Mouse (Mus musculus) intestine, embryonic 14.5 days (tissue): ENCODE measurements around the gene Zfp112. TPM values are rescaled to one million over a fixed set of nuclear protein-coding genes. Genes with fewer than 3 reads are reported as not detected.

Experiments used
- ATAC-seq: fragments of 200-750 bp; cut with Nextera tagmentation; replicated peaks from 2 replicates; pipeline ENCODE4 v1.8.0; 2017; ENCODE audit warnings: low read depth, moderate number of reproducible peaks, moderate TSS enrichment, moderate library complexity; ENCODE audit not compliant: low FRiP score, low TSS enrichment
- DNase-seq: peaks from one replicate; pipeline ENCODE4 v3.0.0-alpha.2; 2018; ENCODE audit warnings: low spot score
- H3K27ac ChIP-seq: fragments of 300-500 bp; sonication (generic); 2 replicates; pipeline ENCODE4 v1.5.1; 2014; ENCODE audit warnings: low read depth, mild to moderate bottlenecking, control low read depth
- H3K27me3 ChIP-seq: fragments of 300-500 bp; sonication (generic); replicated peaks from 2 replicates; pipeline ENCODE4 v1.6.1; 2014; ENCODE audit warnings: low read length, control low read depth; ENCODE audit not compliant: control insufficient read depth, insufficient read depth
- H3K36me3 ChIP-seq: fragments of 300-500 bp; sonication (generic); 2 replicates; pipeline ENCODE4 v1.6.1; 2014; ENCODE audit warnings: low read length, control low read depth; ENCODE audit not compliant: control insufficient read depth, insufficient read depth
- H3K4me1 ChIP-seq: fragments of 300-500 bp; sonication (generic); replicated peaks from 2 replicates; pipeline ENCODE4 v1.6.1; 2014; ENCODE audit warnings: low read length, control low read depth, mixed read lengths; ENCODE audit not compliant: control insufficient read depth, insufficient read depth
- H3K4me2 ChIP-seq: fragments of 300-500 bp; sonication (generic); 2 replicates; pipeline ENCODE4 v1.6.1; 2014; ENCODE audit warnings: low read length
- H3K4me3 ChIP-seq: fragments of 300-500 bp; sonication (generic); 2 replicates; pipeline ENCODE4 v1.5.1; 2014; ENCODE audit warnings: low read depth, low read length, control low read depth, mixed read lengths
- H3K9ac ChIP-seq: fragments of 300-500 bp; sonication (generic); 2 replicates; pipeline ENCODE4 v1.6.1; 2014; ENCODE audit warnings: mild to moderate bottlenecking, low read length
- H3K9me3 ChIP-seq: fragments of 300-500 bp; sonication (generic); 2 replicates; pipeline ENCODE4 v1.6.1; 2016; ENCODE audit warnings: low read length, control low read depth; ENCODE audit not compliant: control insufficient read depth
- WGBS: fragments of 180-500 bp; shearing (Covaris S2); extraction: QIAGEN DNeasy Blood & Tissue Kit; methylation state at CpG from one replicate; pipeline ENCODE4 v1.1.7; 2014; 5-methylcytosine and 5-hydroxymethylcytosine counted together
- polyA plus RNA-seq: library from polyadenylated mRNA; unstranded; fragments of >200 nt; fragmentation: Nextera tagmentation; extraction: Ambion mirVana; gene quantifications from 2 replicates; pipeline ENCODE4 v1.2.1, GENCODE M21; 2014

Zfp112 gene
- polyA plus RNA-seq, 1 experiment from 2014 or later, result 5.5 TPM

DNA sequence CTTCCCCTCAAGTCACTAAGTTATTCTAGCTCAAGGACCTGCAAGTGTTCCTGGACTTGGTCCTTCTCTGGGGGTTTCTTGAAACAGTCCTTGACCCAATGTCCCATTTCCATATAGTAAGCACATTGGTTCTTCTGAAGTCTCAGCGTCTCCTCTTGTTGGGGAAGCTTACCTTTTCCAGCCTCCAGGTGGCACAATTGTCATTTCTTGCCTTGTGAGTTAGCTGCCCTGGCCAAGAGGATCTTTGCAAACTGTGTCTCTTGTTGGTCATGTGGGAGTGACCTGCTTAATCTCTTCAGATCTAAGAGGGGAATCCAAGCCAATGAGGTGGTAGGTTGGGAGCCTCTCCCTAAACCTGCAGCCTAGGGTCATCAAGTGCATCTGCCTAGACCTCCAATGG lies 41.2 kb downstream of the Zfp112 start:
- no peaks in the 10 kb centered on the region for H3K4me1 ChIP-seq
- H3K9ac ChIP-seq, result no peak overlapping the region
- H3K27me3 ChIP-seq, result no peaks in the 10 kb centered on the region
- WGBS, result 5% methylated on average over 1 of the region's 1 CpGs
- no peaks in the 10 kb centered on the region; the same call in 1 of the 2 replicates for H3K9me3 ChIP-seq
- ATAC-seq (no peak), DNase-seq (no peak)
- no peak overlapping the region for H3K4me2 ChIP-seq
- H3K36me3 ChIP-seq, result no peaks in the 10 kb centered on the region
- no peak overlapping the region for H3K27ac ChIP-seq
- no peak overlapping the region for H3K4me3 ChIP-seq

DNA sequence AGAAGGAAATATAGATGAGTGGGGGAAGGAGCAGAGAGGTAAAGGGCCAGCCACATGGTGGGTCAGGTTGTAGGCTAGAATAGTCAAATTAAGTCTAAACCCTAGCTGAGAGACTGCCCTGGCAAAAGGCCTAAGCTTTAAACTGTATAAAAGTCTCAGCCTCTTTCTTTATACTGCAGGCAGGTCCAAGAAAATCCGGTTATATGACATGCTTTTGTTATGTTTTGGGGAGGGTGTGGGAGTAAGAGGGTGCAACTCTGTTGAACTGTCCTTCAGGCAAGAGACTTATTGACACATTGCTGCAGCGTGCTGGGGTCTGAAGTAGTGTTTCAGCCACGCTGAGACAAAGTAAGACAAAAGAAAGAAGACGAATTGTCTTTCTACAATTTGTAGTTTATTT lies 60.1 kb downstream of the Zfp112 start:
- Histone ChIP-seq H3K4me1 (peaks cover 3% of the 10 kb centered on the region; the same call in 1 of the 2 replicates), H3K4me3 (no peak overlapping the region), H3K36me3 (no peaks in the 10 kb centered on the region), H3K9me3 (no peaks in the 10 kb centered on the region), H3K4me2 (no peak overlapping the region), H3K27ac (no peak overlapping the region), H3K9ac (no peak overlapping the region), H3K27me3 (no peaks in the 10 kb centered on the region)
- WGBS, result 63% methylated on average over 4 of the region's 4 CpGs
- DNase-seq (no peak), ATAC-seq (no peak)

DNA sequence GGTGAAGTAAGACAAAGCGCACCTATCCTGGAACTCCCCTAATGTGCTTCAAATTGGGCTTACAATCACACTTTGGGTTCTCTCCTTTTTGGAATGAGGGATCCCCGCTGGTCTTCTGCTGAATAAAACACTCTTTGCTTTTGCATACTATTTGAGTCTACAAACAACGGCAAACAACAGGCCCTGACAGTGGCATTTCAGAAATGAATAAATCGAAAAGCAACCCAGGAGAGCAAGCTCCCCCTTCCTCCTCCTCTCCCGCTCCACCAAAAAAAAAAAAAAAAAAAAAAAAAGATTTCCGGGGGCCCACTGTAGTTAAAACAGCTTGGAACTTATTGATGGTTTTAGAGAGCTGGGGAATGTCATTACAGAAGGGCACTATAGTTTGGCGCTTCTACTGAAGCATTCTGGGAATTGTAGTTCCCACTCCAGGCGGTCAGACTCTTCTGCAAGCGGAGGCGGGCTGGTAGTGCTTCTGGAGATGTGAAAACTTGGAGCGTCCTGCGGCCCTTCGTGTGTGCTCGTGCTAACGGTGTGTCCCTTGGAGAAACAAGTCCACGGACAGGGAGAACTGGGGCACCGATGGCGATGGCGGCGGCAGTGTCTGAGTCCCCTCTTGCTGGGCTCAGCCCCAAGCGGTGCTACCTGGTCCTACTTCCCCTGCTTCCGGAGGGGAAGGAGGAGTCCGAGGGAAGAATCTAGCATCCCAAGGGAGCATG lies 62.7 kb downstream of the Zfp112 start, which contains the start of gene Zfp114:
Zfp114 (plus strand) TSS at position 443 of the 719 bp plus-strand sequence.
- H3K9ac ChIP-seq, result peak within 1 kb of the TSS; percentile 59
- ATAC-seq, result peak; percentile 91
- H3K4me1 ChIP-seq, result peaks cover 3% of the 10 kb centered on the region; the same call in 1 of the 2 replicates
- no peaks in the 10 kb centered on the region for H3K27me3 ChIP-seq
- H3K4me3 ChIP-seq, result peak within 1 kb of the TSS; percentile 54
- 11% methylated on average over 23 of the region's 23 CpGs for WGBS
- peak; percentile 92 for DNase-seq
- H3K36me3 ChIP-seq, result no peaks in the 10 kb centered on the region
- H3K9me3 ChIP-seq, result no peaks in the 10 kb centered on the region
- H3K4me2 ChIP-seq, result peak within 1 kb of the TSS; percentile 41
- H3K27ac ChIP-seq, result peak within 1 kb of the TSS; percentile 36; the same call in 1 of the 2 replicates

DNA sequence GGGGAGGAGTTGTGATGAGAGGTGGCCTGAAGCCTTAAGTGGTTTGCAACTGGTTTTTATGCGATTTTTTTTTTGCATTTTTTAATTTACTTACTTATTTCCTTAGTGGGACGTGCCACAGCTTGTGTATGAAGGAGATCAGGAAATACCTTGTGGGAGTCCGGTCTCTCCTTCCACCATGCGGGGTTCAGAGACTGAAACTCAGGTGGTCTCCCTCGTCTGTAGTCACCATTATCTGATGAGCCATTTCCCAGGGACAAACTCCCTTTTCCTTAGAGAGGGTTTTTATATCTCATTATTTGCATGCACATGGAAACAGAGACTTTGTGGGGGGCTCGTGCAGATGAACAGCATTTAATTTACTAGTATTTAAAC lies 63.2 kb downstream of the Zfp112 start:
- peak overlapping the region; percentile 54 for H3K4me3 ChIP-seq
- DNase-seq (no peak), ATAC-seq (no peak)
- H3K9ac ChIP-seq, result peak overlapping the region; percentile 59
- WGBS, result 60% methylated on average over 6 of the region's 6 CpGs
- H3K4me1 ChIP-seq, result peaks cover 3% of the 10 kb centered on the region; the same call in 1 of the 2 replicates
- H3K36me3 ChIP-seq, result no peaks in the 10 kb centered on the region
- peak overlapping the region; percentile 36; the same call in 1 of the 2 replicates for H3K27ac ChIP-seq
- H3K27me3 ChIP-seq, result no peaks in the 10 kb centered on the region
- no peaks in the 10 kb centered on the region for H3K9me3 ChIP-seq
- peak overlapping the region; percentile 41 for H3K4me2 ChIP-seq

Other genes starting within 250 kb of the Zfp112 start
- not detected in 2 replicates for gene Vmn1r177, start 245.9 kb upstream of the Zfp112 start, polyA plus RNA-seq
- gene Vmn1r178, start 220.3 kb upstream of the Zfp112 start, polyA plus RNA-seq, result not detected in 2 replicates
- not detected in 2 replicates for gene Vmn1r179, start 185.3 kb upstream of the Zfp112 start, polyA plus RNA-seq
- gene Vmn1r180, start 161.7 kb upstream of the Zfp112 start, polyA plus RNA-seq, result not detected in 2 replicates
- gene Vmn1r181, start 137.7 kb upstream of the Zfp112 start, polyA plus RNA-seq, result not detected in 2 replicates
- gene V1rd19, start 110.6 kb upstream of the Zfp112 start, polyA plus RNA-seq, result not detected in 2 replicates
- gene Vmn1r183, start 59.1 kb upstream of the Zfp112 start, polyA plus RNA-seq, result 0.07 TPM in 1 of 2 replicates, not detected in the other
- gene Zfp180, start 30.4 kb upstream of the Zfp112 start, polyA plus RNA-seq, result 20.5 and 26.3 TPM in 2 replicates
- 16.5 and 19.4 TPM in 2 replicates for gene Zfp235, start 21.9 kb downstream of the Zfp112 start, polyA plus RNA-seq
- 5.0 and 6.3 TPM in 2 replicates for gene Zfp114, start 62.7 kb downstream of the Zfp112 start, polyA plus RNA-seq
- 9.1 and 12.8 TPM in 2 replicates for gene Zfp111, start 99.1 kb downstream of the Zfp112 start, polyA plus RNA-seq
- 4.4 and 5.6 TPM in 2 replicates for gene Zfp109, start 125.2 kb downstream of the Zfp112 start, polyA plus RNA-seq
- gene Zfp108, start 142.5 kb downstream of the Zfp112 start, polyA plus RNA-seq, result 3.4 and 3.8 TPM in 2 replicates
- gene Zfp93, start 158.1 kb downstream of the Zfp112 start, polyA plus RNA-seq, result 7.4 and 8.1 TPM in 2 replicates
- 24.7 and 31.8 TPM in 2 replicates for gene Zfp61, start 188.9 kb downstream of the Zfp112 start, polyA plus RNA-seq
- 9.1 and 12.0 TPM in 2 replicates for gene Zfp94, start 204.4 kb downstream of the Zfp112 start, polyA plus RNA-seq
- gene Tescl, start 221.6 kb downstream of the Zfp112 start, polyA plus RNA-seq, result not detected in 2 replicates
- gene Lypd5, start 236.9 kb downstream of the Zfp112 start, polyA plus RNA-seq, result not detected in 2 replicates